Mouse (Mus musculus): ENCODE measurements around the gene Ano4. TPM values are rescaled to one million over a fixed set of nuclear protein-coding genes. Genes with fewer than 3 reads are reported as not detected.

The Ano4 gene
- polyA plus RNA-seq, 1 experiment from 2014 or later = not detected

- TF ChIP-seq CTCF (IDR thresholded peaks at IDR 0.05) = no peak
Observed at GRCm38 (mm10) chr10:89154797-89155465, 189.6 kb downstream of the Ano4 start.

GRCm38 (mm10) chr10:89149166-89149565 is 195.4 kb downstream of the Ano4 start:
- DNase-seq (ENCODE audit: low read depth, low spot score) (no peak), ATAC-seq (no peak)
- H3K27me3 ChIP-seq = no peaks in the 10 kb centered on the region
- ChIA-PET CTCF (no interaction called here), POLR2A (no interaction called here)
- no peak for TF ChIP-seq CTCF (IDR thresholded peaks at IDR 0.05)
- in situ Hi-C loops (cut with MboI; ENCODE audit: low pct_unique_long_range_greater_than_20kb) = no loop called here

More at GRCm38 (mm10) chr10:89154797-89155465, 189.6 kb downstream of the Ano4 start:
- POLR2A ChIA-PET = no interaction called here
- no peaks in the 10 kb centered on the region for H3K27me3 ChIP-seq
- ATAC-seq (no peak), DNase-seq (ENCODE audit: low read depth, low spot score) (no peak)
- CTCF ChIA-PET = no interaction called here
- in situ Hi-C loops (cut with MboI; ENCODE audit: low pct_unique_long_range_greater_than_20kb) = no loop called here

- CTCF ChIA-PET = interaction anchor here (1.4 to 1.6 kb wide), 2 partner anchors 8 to 11 kb away, joined by 3 to 4 read pairs; no protein-coding TSS in a partner anchor
- ATAC-seq (no peak), DNase-seq (ENCODE audit: low read depth, low spot score) (no peak)
- in situ Hi-C loops (cut with MboI; ENCODE audit: low pct_unique_long_range_greater_than_20kb) = no loop called here
- POLR2A ChIA-PET = no interaction called here
- peak; percentile 39 for TF ChIP-seq CTCF (IDR thresholded peaks at IDR 0.05)
- no peaks in the 10 kb centered on the region for H3K27me3 ChIP-seq
Observed at GRCm38 (mm10) chr10:89121391-89121790, 223.2 kb downstream of the Ano4 start.

GRCm38 (mm10) chr10:89114381-89114780 is 230.2 kb downstream of the Ano4 start:
- CTCF ChIA-PET = no interaction called here
- in situ Hi-C loops (cut with MboI; ENCODE audit: low pct_unique_long_range_greater_than_20kb) = no loop called here
- ATAC-seq (no peak), DNase-seq (ENCODE audit: low read depth, low spot score) (no peak)
- TF ChIP-seq CTCF (IDR thresholded peaks at IDR 0.05) = no peak
- POLR2A ChIA-PET = no interaction called here
- H3K27me3 ChIP-seq = no peaks in the 10 kb centered on the region

GRCm38 (mm10) chr10:89111466-89111865 is 233.1 kb downstream of the Ano4 start:
- CTCF ChIA-PET = interaction anchor here (0.9 to 1.1 kb wide), 2 partner anchors 10 to 19 kb away, joined by 3 read pairs; no protein-coding TSS in a partner anchor
- POLR2A ChIA-PET = no interaction called here
- ATAC-seq (peak; percentile 89), DNase-seq (ENCODE audit: low read depth, low spot score) (peak; percentile 43)
- in situ Hi-C loops (cut with MboI; ENCODE audit: low pct_unique_long_range_greater_than_20kb) = no loop called here
- TF ChIP-seq CTCF (IDR thresholded peaks at IDR 0.05) = no peak
- no peaks in the 10 kb centered on the region for H3K27me3 ChIP-seq

GRCm38 (mm10) chr10:89110917-89111316 is 233.6 kb downstream of the Ano4 start:
- TF ChIP-seq CTCF (IDR thresholded peaks at IDR 0.05) = no peak

GRCm38 (mm10) chr10:89103594-89103993 is 241.0 kb downstream of the Ano4 start:
- no peak for TF ChIP-seq CTCF (IDR thresholded peaks at IDR 0.05)
- DNase-seq (ENCODE audit: low read depth, low spot score) (no peak), ATAC-seq (no peak)
- in situ Hi-C loops (cut with MboI; ENCODE audit: low pct_unique_long_range_greater_than_20kb) = no loop called here
- ChIA-PET POLR2A (no interaction called here), CTCF (no interaction called here)
- no peaks in the 10 kb centered on the region for H3K27me3 ChIP-seq

More at GRCm38 (mm10) chr10:89110917-89111316, 233.6 kb downstream of the Ano4 start:
- ATAC-seq = no peak
- DNase-seq (ENCODE audit: low read depth, low spot score) = no peak
- CTCF ChIA-PET = interaction anchor here (0.9 to 1.8 kb wide), 4 partner anchors 10 to 19 kb away, joined by 3 read pairs; no protein-coding TSS in a partner anchor
- POLR2A ChIA-PET = no interaction called here
- in situ Hi-C loops (cut with MboI; ENCODE audit: low pct_unique_long_range_greater_than_20kb) = no loop called here
- H3K27me3 ChIP-seq = no peaks in the 10 kb centered on the region

- no peak for DNase-seq (ENCODE audit: low read depth, low spot score)
- ChIA-PET POLR2A (no interaction called here), CTCF (interaction anchor here (0.9 kb wide), 1 partner anchor 11 kb away, joined by 3 read pairs; no protein-coding TSS in a partner anchor)
- H3K27me3 ChIP-seq = no peaks in the 10 kb centered on the region
- in situ Hi-C loops (cut with MboI; ENCODE audit: low pct_unique_long_range_greater_than_20kb) = no loop called here
- ATAC-seq = no peak
- no peak for TF ChIP-seq CTCF (IDR thresholded peaks at IDR 0.05)
Observed at GRCm38 (mm10) chr10:89102025-89102424, 242.5 kb downstream of the Ano4 start.

- in situ Hi-C loops (cut with MboI; ENCODE audit: low pct_unique_long_range_greater_than_20kb) = no loop called here
- ATAC-seq = no peak
- TF ChIP-seq CTCF (IDR thresholded peaks at IDR 0.05) = no peak
- CTCF ChIA-PET = no interaction called here
- H3K27me3 ChIP-seq = no peaks in the 10 kb centered on the region
- DNase-seq (ENCODE audit: low read depth, low spot score) = no peak
- POLR2A ChIA-PET = no interaction called here
Observed at GRCm38 (mm10) chr10:89098183-89098582, 246.4 kb downstream of the Ano4 start.

- in situ Hi-C loops (cut with MboI; ENCODE audit: low pct_unique_long_range_greater_than_20kb) = no loop called here
- DNase-seq (ENCODE audit: low read depth, low spot score) = no peak
- no peak for TF ChIP-seq CTCF (IDR thresholded peaks at IDR 0.05)
- ATAC-seq = peak; percentile 51
- H3K27me3 ChIP-seq = no peaks in the 10 kb centered on the region
- POLR2A ChIA-PET = no interaction called here
- CTCF ChIA-PET = interaction anchor here (0.9 to 1.6 kb wide), 4 partner anchors 14 to 38 kb away, joined by 3 read pairs; no protein-coding TSS in a partner anchor
Observed at GRCm38 (mm10) chr10:89092350-89093040, 252.1 kb downstream of the Ano4 start.

GRCm38 (mm10) chr10:89077447-89077846 is 267.1 kb downstream of the Ano4 start:
- TF ChIP-seq CTCF (IDR thresholded peaks at IDR 0.05) = no peak
- POLR2A ChIA-PET = no interaction called here
- CTCF ChIA-PET = interaction anchor here (0.9 to 1.3 kb wide), 2 partner anchors 14 to 16 kb away, joined by 3 read pairs; no protein-coding TSS in a partner anchor
- no peaks in the 10 kb centered on the region for H3K27me3 ChIP-seq
- ATAC-seq = peak; percentile 63
- in situ Hi-C loops (cut with MboI; ENCODE audit: low pct_unique_long_range_greater_than_20kb) = no loop called here
- no peak for DNase-seq (ENCODE audit: low read depth, low spot score)
